ENCODE assay signal across 14 mouse cellular contexts in the genomic region with DNA sequence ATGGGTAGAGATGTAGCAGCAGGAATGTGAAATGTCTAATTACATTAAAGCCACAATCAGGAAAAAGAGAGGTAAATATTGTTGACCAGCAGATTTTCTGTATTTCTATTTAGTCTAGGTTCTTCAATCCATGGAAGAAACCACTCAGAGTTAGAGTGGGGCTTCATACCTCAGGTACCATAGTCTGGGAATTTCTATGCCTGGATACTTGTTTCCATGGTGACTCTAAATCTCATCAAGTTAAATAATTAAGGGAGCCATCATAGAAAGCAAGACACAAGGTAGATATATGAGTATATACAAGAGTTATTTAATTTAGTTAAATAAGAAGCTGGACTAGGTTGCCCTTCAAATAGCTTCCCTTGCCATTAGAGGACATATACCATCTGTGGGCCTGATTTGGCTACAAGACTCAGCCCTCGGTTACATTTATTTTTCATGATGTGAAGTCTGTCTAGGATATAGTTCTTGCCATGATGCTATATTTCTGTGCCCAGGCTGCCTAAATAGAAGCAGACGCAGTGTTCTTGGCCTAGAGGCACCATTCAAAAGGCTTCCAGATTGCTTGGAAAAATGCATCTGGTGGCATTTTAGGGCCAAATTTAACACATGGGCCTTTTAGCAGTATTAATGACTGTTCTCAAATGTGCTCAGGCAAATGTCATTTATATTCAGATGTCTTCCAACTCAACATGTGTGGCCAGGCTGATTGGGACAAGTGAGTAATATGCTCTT.
DNase-seq lines count a peak whose midpoint lies in the region; TF ChIP-seq lines count a peak whose summit lies in the region.
"Had no signal": no experiment of that assay in that cellular context is flagged by ENCODE, and none has a peak within 500 bp of the region (broad histone marks: within the 10 kb centered on the region; RNA-seq: fewer than 3 reads in every experiment).

No protein-coding gene starts in this region.

- no peak overlapping the region for H3K27ac ChIP-seq in gastrocnemius, adult 2 months
- H3K27ac ChIP-seq: lung, embryonic 15.5 days had no signal

- intact Hi-C loops in gastrocnemius, adult 2 months (cut with DNase I) = no loop called here
- intact Hi-C loops in heart, postnatal 25 days (cut with DNase I) = no loop called here

- no peak for TF ChIP-seq CTCF in gastrocnemius, adult 2 months (IDR thresholded peaks at IDR 0.05)

- peak; percentile 1 for DNase-seq in right cerebral cortex, postnatal 4 days
- DNase-seq in right cerebral cortex, postnatal 14 days = no peak
- peak; percentile 11 for DNase-seq in cerebellum, adult 8-10 months
- peak; percentile 69 for DNase-seq in layer of hippocampus, adult 11-12 months (ENCODE audit: low spot score)
- DNase-seq in telencephalon, adult 2 months (ENCODE audit: low read depth, low spot score) = peak; percentile 43
- no peak for DNase-seq in gastrocnemius, adult 2 months
- DNase-seq in heart, postnatal 25 days (ENCODE audit: low spot score) = no peak
- DNase-seq in lung, postnatal 36 days = no peak
- DNase-seq: adrenal gland, adult 2 months; embryo, embryonic 11 days; kidney, adult 2 months; kidney, postnatal 4 days; thymus, postnatal 14 days had no signal

- no peak overlapping the region for H3K4me3 ChIP-seq in gastrocnemius, adult 2 months
- H3K4me3 ChIP-seq: lung, embryonic 15.5 days had no signal

Comparison
In these comparisons a context has a peak if more than half of its experiments do, and no peak if none do; other contexts are left out.
1. DNase-seq: peak in right cerebral cortex, postnatal 4 days (single experiment), cerebellum, adult 8-10 months (single experiment), layer of hippocampus, adult 11-12 months (single experiment) and telencephalon, adult 2 months (single experiment); none in right cerebral cortex, postnatal 14 days (single experiment), gastrocnemius, adult 2 months (single experiment), heart, postnatal 25 days (single experiment) and lung, postnatal 36 days (single experiment).